Mouse (Mus musculus) ES-E14 (cell line): ENCODE measurements at regions not wholly inside any gene's neighbourhood (a gene's known extent, or its start where the extent isn't known, plus 50 kb on each side); places are given as distances from the start of the nearest gene placed in this dataset.

ENCODE experiments used
- DNase-seq: peaks from one replicate; pipeline ENCODE4 v3.0.0-alpha.2; 2013; ENCODE audit warnings: low read depth, low spot score
- H3K27ac ChIP-seq: 2 replicates; pipeline ENCODE4 v1.5.1; 2012; ENCODE audit warnings: low read depth, mild to moderate bottlenecking, low read length, moderate library complexity, mixed read lengths; ENCODE audit not compliant: poor library complexity, insufficient read depth, severe bottlenecking
- H3K36me3 ChIP-seq: 2 replicates; pipeline ENCODE4 v1.6.1; 2012; ENCODE audit warnings: mild to moderate bottlenecking, low read length, moderate library complexity, mixed read lengths; ENCODE audit not compliant: control insufficient read depth, poor library complexity, insufficient read depth, severe bottlenecking
- H3K4me1 ChIP-seq, 2 experiments: fragments of 150-350 bp in 1 of 2; sonication (generic) in 1 of 2; 2 replicates each; pipeline ENCODE4 v1.6.1; 2012; ENCODE audit warnings: low read length in 2 of 2, mild to moderate bottlenecking in 1 of 2, mixed read lengths in 1 of 2; ENCODE audit not compliant: control insufficient read depth in 2 of 2, insufficient read depth in 2 of 2, poor library complexity in 1 of 2
- H3K4me3 ChIP-seq, 2 experiments: fragments of 150-350 bp in 1 of 2; sonication (generic) in 1 of 2; 2 replicates each; pipeline ENCODE4 v1.5.1; 2012; ENCODE audit warnings: low read length in 2 of 2, low read depth in 1 of 2, mild to moderate bottlenecking in 1 of 2, mixed read lengths in 1 of 2; ENCODE audit not compliant: insufficient read depth in 1 of 2, poor library complexity in 1 of 2, severe bottlenecking in 1 of 2
- H3K9ac ChIP-seq: 2 replicates; pipeline ENCODE4 v1.6.1; 2012; ENCODE audit warnings: low read depth, mild to moderate bottlenecking, low read length, mixed read lengths; ENCODE audit not compliant: poor library complexity, insufficient read depth, severe bottlenecking
- H3K9me3 ChIP-seq: fragments of 150-350 bp; sonication (generic); 2 replicates; pipeline ENCODE4 v1.6.1; 2012; ENCODE audit warnings: low read depth, mild to moderate bottlenecking, low read length; ENCODE audit not compliant: control insufficient read depth, insufficient read depth
- CHD2 ChIP-seq: IDR thresholded peaks from 2 replicates; pipeline ENCODE4 v1.6.1; 2014; ENCODE audit warnings: mild to moderate bottlenecking, low read depth, low read length, inconsistent platforms
- HCFC1 ChIP-seq: IDR thresholded peaks from 2 replicates; pipeline ENCODE4 v1.6.1; 2012; ENCODE audit warnings: low read length, inconsistent platforms, borderline replicate concordance; ENCODE audit not compliant: insufficient read depth
- MAFK ChIP-seq: IDR thresholded peaks from 2 replicates; pipeline ENCODE4 v1.6.1; 2014; ENCODE audit warnings: mild to moderate bottlenecking, low read depth, low read length, inconsistent platforms; ENCODE audit not compliant: insufficient read depth
- ZC3H11A ChIP-seq: IDR thresholded peaks from 2 replicates; pipeline ENCODE4 v1.6.1; 2012; ENCODE audit warnings: low read depth, mild to moderate bottlenecking, inconsistent platforms, low read length, borderline replicate concordance
- ZNF384 ChIP-seq: IDR thresholded peaks from 2 replicates; pipeline ENCODE4 v1.6.1; 2012; ENCODE audit warnings: low read depth, low read length, inconsistent platforms
- in situ Hi-C, 2 experiments: fragments of 600-800 bp; cut with MboI; formaldehyde crosslinking; loops; one replicate each; pipeline ENCODE4 v1.15.1; 2025; ENCODE audit warnings: low sequenced_read_pairs in 2 of 2, inconsistent platforms in 1 of 2; ENCODE audit not compliant: unreplicated experiment in 2 of 2

DNA sequence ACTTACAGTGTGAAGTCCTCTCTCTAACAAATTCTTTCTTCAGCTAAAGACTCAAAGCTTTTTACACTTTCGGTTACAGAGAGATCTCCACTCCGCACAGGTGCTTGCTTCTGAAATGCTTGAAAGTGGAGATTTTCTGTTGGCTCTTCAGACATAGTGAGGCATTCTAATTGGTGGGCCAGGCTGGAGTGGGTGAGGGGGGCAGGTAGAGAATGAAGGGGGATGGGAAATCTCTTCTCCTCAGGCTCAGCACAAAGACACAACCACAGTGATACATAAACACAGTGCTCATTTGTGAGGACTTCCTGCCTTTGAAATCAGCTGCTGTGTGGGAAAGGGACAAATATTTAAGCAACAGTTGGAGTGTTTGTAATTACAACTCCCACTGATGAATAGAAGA, 109.1 kb upstream of the Syt6 start:
- no peaks in the 10 kb centered on the region for H3K9me3 ChIP-seq
- TF ChIP-seq MAFK (no peak), CHD2 (no peak), ZNF384 (no peak), ZC3H11A (no peak), HCFC1 (no peak)

GRCm38 (mm10) chr3:103470586-103471400, 104.2 kb upstream of the Syt6 start:
- Histone ChIP-seq H3K36me3 (no peaks in the 10 kb centered on the region), H3K9ac (no peak overlapping the region), H3K9me3 (no peaks in the 10 kb centered on the region), H3K4me3 (no peak overlapping the region), H3K4me1 (no peaks in the 10 kb centered on the region), H3K27ac (no peak overlapping the region)
- no peak for DNase-seq
- in situ Hi-C loops, result no loop called here
- TF ChIP-seq MAFK (no peak), ZC3H11A (no peak), CHD2 (no peak), HCFC1 (no peak), ZNF384 (no peak)

More for the DNA sequence above, 109.1 kb upstream of the Syt6 start:
- DNase-seq, result no peak
- Histone ChIP-seq H3K4me1 (no peaks in the 10 kb centered on the region), H3K9ac (no peak overlapping the region), H3K36me3 (no peaks in the 10 kb centered on the region), H3K27ac (no peak overlapping the region), H3K4me3 (no peak overlapping the region)
- in situ Hi-C loops, result no loop called here

GRCm38 (mm10) chr3:103472598-103472997, 102.4 kb upstream of the Syt6 start:
- no peak for DNase-seq
- no peaks in the 10 kb centered on the region for H3K36me3 ChIP-seq
- no peak overlapping the region for H3K4me3 ChIP-seq
- no peak overlapping the region for H3K9ac ChIP-seq
- no peaks in the 10 kb centered on the region for H3K4me1 ChIP-seq
- no peak overlapping the region for H3K27ac ChIP-seq
- no peaks in the 10 kb centered on the region for H3K9me3 ChIP-seq
- in situ Hi-C loops, result no loop called here
- TF ChIP-seq ZNF384 (no peak), ZC3H11A (no peak), CHD2 (no peak), HCFC1 (no peak), MAFK (no peak)

DNA sequence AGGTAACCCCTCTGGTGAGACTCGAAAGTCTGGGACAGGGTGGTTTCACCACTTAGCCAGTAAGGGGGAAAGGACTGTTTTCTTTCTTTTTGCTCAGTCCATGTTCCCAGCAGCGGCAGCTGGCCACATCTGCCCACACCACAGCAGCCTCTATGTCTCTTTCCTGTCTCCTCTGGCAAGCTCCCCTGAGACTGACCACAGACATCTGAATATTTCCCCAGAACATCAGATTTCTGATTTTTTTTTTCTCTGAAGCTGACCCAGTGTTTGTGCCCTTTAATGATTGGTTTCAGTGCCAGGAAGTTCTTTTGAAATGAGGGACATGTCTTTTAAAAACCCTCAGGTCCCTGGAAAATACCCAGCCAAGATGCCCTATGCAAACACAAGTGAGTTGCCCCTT, 101.7 kb upstream of the Syt6 start:
- Histone ChIP-seq H3K9ac (no peak overlapping the region), H3K9me3 (no peaks in the 10 kb centered on the region), H3K4me3 (no peak overlapping the region), H3K36me3 (no peaks in the 10 kb centered on the region), H3K27ac (no peak overlapping the region), H3K4me1 (no peaks in the 10 kb centered on the region)
- in situ Hi-C loops, result no loop called here
- DNase-seq, result no peak
- TF ChIP-seq HCFC1, result no peak
- no peak for TF ChIP-seq CHD2
- TF ChIP-seq ZNF384, result no peak
- no peak for TF ChIP-seq MAFK
- no peak for TF ChIP-seq ZC3H11A

DNA sequence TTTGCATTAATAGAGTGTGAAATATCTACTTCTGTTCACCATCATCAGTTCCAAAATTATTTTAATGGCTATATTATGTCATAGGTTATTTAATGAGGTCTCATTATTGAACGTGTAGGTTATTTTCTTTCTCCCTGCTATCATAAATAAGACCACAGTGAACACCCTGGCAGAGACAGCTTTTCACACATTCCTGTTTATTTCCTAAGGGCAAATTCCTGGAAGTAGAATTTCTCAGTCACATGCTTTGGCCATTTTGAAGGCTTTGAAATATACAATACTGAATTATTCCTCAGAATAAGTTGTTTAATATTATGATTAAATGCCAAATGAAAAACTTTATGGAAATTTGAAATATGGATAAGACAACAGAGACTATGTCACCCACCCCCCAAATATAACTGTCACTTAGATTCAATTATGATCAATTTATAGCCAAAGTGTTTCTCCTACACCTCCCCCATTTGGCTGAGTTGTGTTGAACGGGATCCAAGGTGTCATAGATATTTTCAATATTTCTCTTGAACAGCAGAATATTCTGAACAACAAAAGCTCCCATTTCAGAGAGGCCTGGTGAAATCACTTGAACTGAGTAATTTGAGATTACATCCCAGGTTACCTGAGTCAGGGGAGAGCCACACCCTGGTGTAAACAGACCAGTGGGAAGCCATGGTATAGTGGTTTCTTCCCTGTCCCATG, 95.0 kb upstream of the Syt6 start:
- H3K9me3 ChIP-seq, result no peaks in the 10 kb centered on the region
- H3K4me1 ChIP-seq, result no peaks in the 10 kb centered on the region; a peak in 1 of 4 replicates
- H3K36me3 ChIP-seq, result no peaks in the 10 kb centered on the region
- H3K4me3 ChIP-seq, result no peak overlapping the region
- in situ Hi-C loops, result no loop called here
- H3K27ac ChIP-seq, result no peak overlapping the region
- no peak for DNase-seq
- no peak overlapping the region for H3K9ac ChIP-seq
- TF ChIP-seq HCFC1 (no peak), CHD2 (no peak), ZC3H11A (no peak), MAFK (no peak), ZNF384 (no peak)
